Mouse (Mus musculus) cerebellum, adult 8-10 months (tissue): ENCODE measurements around the gene Moxd1.

Experiments used
- DNase-seq: peaks from one replicate; pipeline ENCODE4 v3.0.0; 2022

Gene Moxd1

GRCm38 (mm10) chr10:24223449-24224143 lies at the start of gene Moxd1:
Gene Moxd1 (plus strand): TSS chr10:24223517.
- DNase-seq: no peak

GRCm38 (mm10) chr10:24190392-24190791 lies 32.9 kb upstream of the Moxd1 start:
- no peak for DNase-seq

GRCm38 (mm10) chr10:24191977-24192376 lies 31.3 kb upstream of the Moxd1 start:
- no peak for DNase-seq

GRCm38 (mm10) chr10:24199303-24199702 lies 24.0 kb upstream of the Moxd1 start:
- no peak for DNase-seq

DNA sequence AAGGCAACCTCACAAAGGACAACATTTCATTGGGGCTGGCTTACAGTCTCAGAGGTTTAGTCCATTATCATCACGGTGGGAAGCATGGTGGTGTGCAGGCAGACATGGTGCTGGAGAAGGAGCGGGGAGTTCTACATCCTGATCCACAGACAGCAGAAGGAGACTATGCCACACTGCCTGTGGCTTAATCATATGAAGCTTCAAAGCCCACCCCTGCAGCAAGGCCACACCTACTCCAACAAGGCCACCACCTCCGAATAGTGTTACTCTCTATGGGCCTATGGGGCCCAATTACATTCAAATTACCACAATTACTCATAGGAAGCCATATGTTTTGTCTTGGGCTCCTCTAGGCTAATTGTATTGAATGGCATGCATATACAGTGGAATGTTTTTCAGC lies 23.2 kb upstream of the Moxd1 start:
- no peak for DNase-seq

GRCm38 (mm10) chr10:24210075-24210474 lies 13.2 kb upstream of the Moxd1 start:
- DNase-seq: no peak

DNA sequence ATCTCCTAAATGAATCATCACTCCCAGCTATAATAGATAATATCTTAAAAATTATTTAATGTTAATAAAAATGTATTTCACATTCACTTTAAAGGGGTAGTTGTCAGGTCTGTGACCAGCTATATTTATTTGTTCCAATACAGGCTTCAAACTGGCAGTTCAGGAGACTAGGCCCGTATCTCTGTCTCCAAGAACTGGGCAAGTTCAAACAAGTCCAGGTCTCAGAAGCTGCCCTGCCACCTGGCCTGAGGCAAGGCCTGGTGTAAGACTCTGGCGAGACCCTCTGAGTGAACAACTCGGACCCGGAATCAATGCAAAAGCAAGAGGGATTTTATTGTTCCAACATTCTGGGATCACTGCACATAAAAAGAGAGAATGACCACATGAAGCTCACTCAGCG lies 10.0 kb upstream of the Moxd1 start:
- DNase-seq: no peak

GRCm38 (mm10) chr10:24217558-24218268 lies 5.6 kb upstream of the Moxd1 start:
- no peak for DNase-seq

GRCm38 (mm10) chr10:24220931-24221330 lies 2.4 kb upstream of the Moxd1 start:
- no peak for DNase-seq

- no peak for DNase-seq
Observed at GRCm38 (mm10) chr10:24222911-24223310, 406 bp upstream of the Moxd1 start.

GRCm38 (mm10) chr10:24224591-24224990 lies 1.3 kb downstream of the Moxd1 start:
- DNase-seq: no peak

GRCm38 (mm10) chr10:24228318-24229183 lies 5.2 kb downstream of the Moxd1 start:
- DNase-seq: no peak

- DNase-seq: no peak
Observed at GRCm38 (mm10) chr10:24232281-24232680, 9.0 kb downstream of the Moxd1 start.

GRCm38 (mm10) chr10:24235426-24236283 lies 12.3 kb downstream of the Moxd1 start:
- no peak for DNase-seq

GRCm38 (mm10) chr10:24246815-24247214 lies 23.5 kb downstream of the Moxd1 start:
- DNase-seq: no peak

DNA sequence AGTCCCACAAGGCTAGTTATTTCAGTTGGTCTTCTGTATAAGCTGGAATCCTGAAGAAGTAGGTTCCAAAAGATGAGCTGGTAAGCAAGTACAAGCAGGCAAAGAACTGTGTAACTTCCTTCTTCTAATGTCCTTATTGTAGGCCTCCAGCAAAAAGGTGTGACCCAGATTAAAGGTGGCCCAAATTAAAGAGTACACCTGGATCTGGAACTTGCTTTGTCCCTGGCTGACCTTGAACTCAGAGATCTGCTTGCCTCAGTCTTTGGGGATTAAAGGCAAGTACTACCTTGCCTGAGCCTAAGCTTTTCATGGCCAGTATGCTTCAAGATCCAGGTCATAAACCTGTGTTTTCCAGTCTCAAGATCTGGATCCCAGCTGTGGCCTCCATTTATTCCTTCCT lies 24.8 kb downstream of the Moxd1 start:
- DNase-seq: no peak

DNA sequence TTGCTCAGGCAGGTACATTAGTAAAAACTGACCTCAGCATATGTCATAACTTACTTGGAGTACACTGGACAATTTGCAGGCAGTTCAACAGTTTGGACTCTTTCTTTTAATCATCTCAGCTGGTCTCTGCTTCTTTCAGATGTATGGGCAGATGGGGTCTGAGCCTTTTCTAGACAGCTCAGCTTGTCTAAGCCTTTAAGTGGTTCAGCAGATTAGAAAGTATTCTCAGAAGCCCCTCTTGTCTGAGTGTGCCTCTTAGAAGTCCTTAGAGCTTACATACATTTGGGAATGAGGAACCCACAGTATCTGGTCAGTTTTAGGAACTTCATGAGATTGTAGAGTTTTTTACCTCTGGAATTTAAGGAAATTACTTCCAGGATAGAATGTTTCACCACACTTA lies 28.3 kb downstream of the Moxd1 start:
- DNase-seq: no peak

- DNase-seq: no peak
Observed at GRCm38 (mm10) chr10:24258150-24258549, 34.8 kb downstream of the Moxd1 start.

DNA sequence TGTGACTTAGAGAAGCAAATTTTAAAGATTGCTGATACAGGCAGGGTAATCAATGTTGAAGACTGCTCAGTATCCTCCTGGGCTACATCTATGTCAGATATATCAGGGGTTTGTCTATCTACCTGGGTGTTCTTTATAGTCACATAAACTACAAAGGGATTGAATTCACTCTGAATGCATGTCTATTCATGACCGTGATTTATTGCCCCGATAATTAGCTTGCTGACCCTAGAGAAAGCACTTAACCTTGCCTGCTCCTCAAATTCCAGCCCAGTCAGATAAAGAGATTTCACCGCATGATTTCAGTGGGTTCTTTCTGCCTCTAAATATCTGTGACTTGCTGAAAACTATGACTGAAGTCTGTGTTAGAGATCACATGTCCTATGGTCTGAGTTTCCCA lies 35.6 kb downstream of the Moxd1 start:
- DNase-seq: no peak

- no peak for DNase-seq
Observed at GRCm38 (mm10) chr10:24259794-24260590, 36.7 kb downstream of the Moxd1 start.

DNA sequence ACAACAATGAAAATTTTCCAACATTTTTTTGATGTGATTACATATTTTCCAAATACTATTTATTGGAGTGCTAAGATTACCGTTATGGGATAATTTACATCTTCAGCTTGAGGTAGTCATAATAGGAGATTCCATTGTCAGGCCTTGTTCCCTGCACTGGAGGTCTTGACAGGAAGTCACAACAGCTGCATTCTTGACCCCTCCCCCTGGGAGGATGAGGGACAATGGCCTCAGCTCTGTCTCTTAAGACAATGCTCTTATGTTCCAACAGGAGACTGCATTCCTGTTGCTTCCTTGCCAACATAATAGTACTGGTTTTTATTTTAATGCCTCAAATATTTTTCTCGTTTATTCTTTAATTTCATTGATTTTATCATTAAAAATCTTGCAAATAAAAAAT lies 44.2 kb downstream of the Moxd1 start:
- DNase-seq: no peak
